Mouse (Mus musculus) forebrain, postnatal 0 days (tissue): Measurements from ENCODE around the gene Slc17a7. TPM values are rescaled to one million over a fixed set of nuclear protein-coding genes. Genes with fewer than 3 reads are reported as not detected.
A peak's percentile ranks its signal among the peaks of the same experiment; 100 is the strongest.

Experiments
- ATAC-seq: fragments of 200-750 bp; cut with Nextera tagmentation; 2 replicates; pipeline ENCODE4 v1.8.0; 2017; ENCODE audit warnings: mild to moderate bottlenecking, moderate library complexity
- DNase-seq: peaks from one replicate; pipeline ENCODE4 v3.0.0-alpha.2; 2015
- H3K27ac ChIP-seq: fragments of 300-500 bp; sonication (generic); 2 replicates; pipeline ENCODE4 v1.5.1; 2014; ENCODE audit warnings: low read depth, mild to moderate bottlenecking, antibody characterized with exemption, low read length, moderate library complexity, mixed read lengths
- H3K27me3 ChIP-seq: fragments of 300-500 bp; sonication (generic); 2 replicates; pipeline ENCODE4 v1.6.1; 2014; ENCODE audit warnings: mild to moderate bottlenecking, low read length, mixed read lengths; ENCODE audit not compliant: insufficient read depth
- H3K36me3 ChIP-seq: fragments of 300-500 bp; sonication (generic); 2 replicates; pipeline ENCODE4 v1.6.1; 2014; ENCODE audit warnings: mild to moderate bottlenecking, moderate library complexity; ENCODE audit not compliant: insufficient read depth
- H3K4me1 ChIP-seq: fragments of 300-500 bp; sonication (generic); 2 replicates; pipeline ENCODE4 v1.6.1; 2014; ENCODE audit warnings: antibody characterized with exemption; ENCODE audit not compliant: insufficient read depth
- H3K4me2 ChIP-seq: fragments of 300-500 bp; sonication (generic); 2 replicates; pipeline ENCODE4 v1.6.1; 2014; ENCODE audit warnings: low read depth, mild to moderate bottlenecking, moderate library complexity
- H3K4me3 ChIP-seq: fragments of 300-500 bp; sonication (generic); 2 replicates; pipeline ENCODE4 v1.5.1; 2014; ENCODE audit warnings: low read depth, low read length, mixed read lengths
- H3K9ac ChIP-seq: fragments of 300-500 bp; sonication (generic); 2 replicates; pipeline ENCODE4 v1.6.1; 2014; ENCODE audit warnings: mild to moderate bottlenecking
- H3K9me3 ChIP-seq: fragments of 300-500 bp; sonication (generic); 2 replicates; pipeline ENCODE4 v1.6.1; 2016; ENCODE audit warnings: low read length
- CTCF ChIP-seq: sonication (generic); IDR thresholded peaks from 2 replicates; pipeline ENCODE4 v1.5.1; 2016; ENCODE audit warnings: antibody characterized with exemption, control low read depth, low read depth
- WGBS: fragments of 180-500 bp; shearing (Covaris S2); extraction: QIAGEN DNeasy Blood & Tissue Kit; methylation state at CpG from one replicate; pipeline ENCODE4 v1.1.7; 2014; 5-methylcytosine and 5-hydroxymethylcytosine counted together
- polyA plus RNA-seq: library from polyadenylated mRNA; unstranded; fragments of >200 nt; fragmentation: Nextera tagmentation; extraction: Ambion mirVana; gene quantifications from 2 replicates; pipeline ENCODE4 v1.2.1, GENCODE M21; 2015
- total RNA-seq: library from RNA; depleted of rRNA; stranded (reverse); fragments of >200 nt; gene quantifications from 2 replicates; pipeline ENCODE4 v1.2.3, GENCODE M21; 2014

The Slc17a7 gene
- total and polyA plus RNA-seq, 2 experiments from 2014 or later = 47.6 to 87.5 TPM

DNA sequence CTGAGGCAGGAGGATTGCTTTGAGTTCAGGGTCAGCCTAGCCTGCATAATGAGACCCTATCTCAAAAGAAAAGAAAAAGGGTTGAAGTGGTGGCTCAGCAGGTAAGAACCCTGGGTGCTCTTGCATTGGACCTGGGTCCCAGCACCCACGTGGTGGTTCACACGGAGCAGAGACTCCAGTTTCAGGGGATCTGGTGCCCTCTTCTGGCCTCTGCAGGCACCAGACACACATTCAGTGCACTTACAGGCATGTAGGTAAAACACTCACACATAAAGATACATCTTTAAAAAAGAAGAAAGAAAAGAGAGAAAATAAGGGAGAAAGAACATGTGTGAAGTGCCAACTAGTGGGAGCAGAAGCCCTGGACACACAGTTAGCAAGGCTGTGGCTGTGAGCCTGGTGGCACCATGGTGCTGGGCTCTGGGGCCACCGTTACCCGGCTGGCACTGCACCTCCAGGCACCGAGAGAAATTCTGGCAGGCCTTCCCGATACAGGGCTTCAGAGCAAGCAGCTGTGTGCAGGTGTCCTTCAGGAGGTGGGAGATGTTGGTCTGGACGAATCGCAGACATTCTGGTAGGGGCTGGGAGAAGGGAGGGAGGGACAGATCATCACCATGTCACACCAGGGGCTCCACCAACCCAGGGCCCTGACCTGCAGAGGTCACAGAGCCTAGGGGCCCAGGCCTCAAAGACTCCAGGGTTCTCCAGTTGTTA, 30.1 kb upstream of the Slc17a7 start:
- Histone ChIP-seq H3K9me3 (no peaks in the 10 kb centered on the region), H3K4me1 (0 out of 2 replicates have a peak, but pooled peaks cover 3% of the 10 kb centered on the region), H3K36me3 (no peaks in the 10 kb centered on the region), H3K27ac (no peak overlapping the region), H3K9ac (no peak overlapping the region), H3K4me2 (no peak overlapping the region), H3K27me3 (0 out of 2 replicates have a peak, but pooled peaks cover 3% of the 10 kb centered on the region), H3K4me3 (no peak overlapping the region)
- ATAC-seq = no peak
- no peak for TF ChIP-seq CTCF
- 79% methylated on average over 8 of the region's 8 CpGs for WGBS
- no peak for DNase-seq

DNA sequence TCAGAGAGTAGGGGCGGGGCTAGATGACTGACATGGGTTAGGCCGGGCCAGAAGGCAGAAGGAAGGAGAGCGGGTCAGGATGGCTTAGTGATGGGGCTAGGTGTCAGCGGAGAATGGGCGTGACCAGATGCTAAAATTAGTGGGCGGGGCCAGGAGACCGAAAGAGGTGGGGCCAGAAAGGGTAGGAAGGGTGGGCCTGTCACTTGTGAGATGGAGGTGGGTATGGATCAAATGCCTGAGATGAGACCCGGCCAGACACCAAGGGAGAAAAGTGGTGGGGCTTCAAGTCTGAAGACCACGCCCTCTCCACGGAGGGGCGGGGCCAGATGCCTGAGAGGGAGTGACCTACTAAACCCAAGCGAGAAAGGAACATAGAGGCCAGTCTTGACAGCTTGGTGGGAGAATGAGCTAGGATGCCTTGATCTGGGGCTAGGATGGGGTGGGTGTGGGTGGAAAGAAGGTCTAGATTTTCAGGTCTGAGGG, 29.2 kb upstream of the Slc17a7 start:
- Histone ChIP-seq H3K27ac (no peak overlapping the region), H3K9me3 (no peaks in the 10 kb centered on the region), H3K36me3 (no peaks in the 10 kb centered on the region), H3K9ac (no peak overlapping the region), H3K4me1 (0 out of 2 replicates have a peak, but pooled peaks cover 3% of the 10 kb centered on the region), H3K4me3 (no peak overlapping the region), H3K4me2 (no peak overlapping the region), H3K27me3 (0 out of 2 replicates have a peak, but pooled peaks cover 3% of the 10 kb centered on the region)
- DNase-seq (no peak), ATAC-seq (no peak)
- TF ChIP-seq CTCF = no peak
- 11% methylated on average over 12 of the region's 12 CpGs for WGBS

DNA sequence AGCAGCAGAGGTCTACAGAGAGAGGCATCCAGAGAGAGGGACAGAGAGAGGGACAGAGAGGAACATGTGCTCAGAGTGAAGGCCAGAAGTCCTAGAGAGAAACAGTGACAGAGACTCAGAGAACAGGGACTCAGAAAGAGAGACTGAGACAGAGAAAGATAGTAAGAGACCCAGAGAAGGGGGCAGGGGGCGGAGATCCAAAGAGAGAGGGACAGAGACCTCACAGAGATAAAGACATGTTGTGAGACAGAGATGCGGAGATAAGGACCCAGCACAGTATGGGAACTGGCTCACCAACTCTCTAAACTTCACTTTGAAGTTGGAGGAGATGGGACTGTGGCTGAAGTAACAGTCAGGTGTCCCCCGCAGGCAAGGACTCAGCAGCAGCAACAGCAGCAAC, 28.4 kb upstream of the Slc17a7 start:
- 0 out of 2 replicates have a peak, but pooled peaks cover 3% of the 10 kb centered on the region for H3K27me3 ChIP-seq
- no peak overlapping the region for H3K9ac ChIP-seq
- H3K27ac ChIP-seq = no peak overlapping the region
- WGBS = 80% methylated on average over 3 of the region's 3 CpGs
- H3K4me2 ChIP-seq = 0 out of 2 replicates have a peak overlapping the region, but pooled peaks have one; percentile 54
- H3K9me3 ChIP-seq = no peaks in the 10 kb centered on the region
- H3K36me3 ChIP-seq = no peaks in the 10 kb centered on the region
- TF ChIP-seq CTCF = no peak
- DNase-seq (no peak), ATAC-seq (no peak)
- no peaks in the 10 kb centered on the region for H3K4me1 ChIP-seq
- H3K4me3 ChIP-seq = no peak overlapping the region

DNA sequence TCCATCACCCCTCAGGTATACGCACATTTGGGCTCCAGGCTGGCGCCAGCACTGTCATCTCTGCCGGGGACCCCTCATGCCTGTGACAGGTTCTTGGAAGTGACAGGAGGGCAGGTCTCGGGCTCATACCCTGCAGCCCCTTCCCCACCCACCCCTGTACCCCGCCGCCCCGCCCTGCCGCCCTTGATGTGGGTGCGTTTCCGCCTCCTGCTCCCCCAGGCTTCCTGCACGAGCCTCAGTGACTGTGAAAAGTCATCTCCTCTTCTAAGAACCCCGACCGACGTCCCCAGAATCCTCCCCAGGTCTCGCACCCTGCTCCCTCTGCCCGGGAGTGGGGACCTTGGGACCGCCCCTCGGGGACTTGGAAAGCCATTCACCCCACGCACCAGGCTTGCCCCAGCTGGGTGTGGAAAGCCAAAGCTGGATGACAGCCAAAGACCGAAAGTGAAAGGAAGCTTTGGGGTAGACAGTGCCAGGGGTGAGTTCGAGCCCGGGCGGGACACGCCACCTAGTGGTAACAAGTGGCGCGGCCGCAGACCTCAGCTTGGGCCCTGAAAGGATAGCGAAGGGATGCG, 27.7 kb upstream of the Slc17a7 start, which contains the start of the genes Gm45713 and Flt3l:
Gm45713 (minus strand) TSS at position 239 of the 575 bp plus-strand sequence.
Flt3l (minus strand) TSS at position 440 of the 575 bp plus-strand sequence.
- Histone ChIP-seq H3K27me3 (0 out of 2 replicates have a peak, but pooled peaks cover 3% of the 10 kb centered on the region), H3K36me3 (no peaks in the 10 kb centered on the region), H3K9me3 (no peaks in the 10 kb centered on the region), H3K27ac (no peak within 1 kb of the TSS), H3K4me2 (peak within 1 kb of the TSS; percentile 54), H3K4me1 (no peaks in the 10 kb centered on the region), H3K4me3 (peak within 1 kb of the TSS; percentile 31), H3K9ac (peak within 1 kb of the TSS; percentile 43)
- DNase-seq = peak; percentile 87
- peak; percentile 90 for ATAC-seq
- WGBS = 1% methylated on average over 28 of the region's 29 CpGs
- TF ChIP-seq CTCF = peak; percentile 90

DNA sequence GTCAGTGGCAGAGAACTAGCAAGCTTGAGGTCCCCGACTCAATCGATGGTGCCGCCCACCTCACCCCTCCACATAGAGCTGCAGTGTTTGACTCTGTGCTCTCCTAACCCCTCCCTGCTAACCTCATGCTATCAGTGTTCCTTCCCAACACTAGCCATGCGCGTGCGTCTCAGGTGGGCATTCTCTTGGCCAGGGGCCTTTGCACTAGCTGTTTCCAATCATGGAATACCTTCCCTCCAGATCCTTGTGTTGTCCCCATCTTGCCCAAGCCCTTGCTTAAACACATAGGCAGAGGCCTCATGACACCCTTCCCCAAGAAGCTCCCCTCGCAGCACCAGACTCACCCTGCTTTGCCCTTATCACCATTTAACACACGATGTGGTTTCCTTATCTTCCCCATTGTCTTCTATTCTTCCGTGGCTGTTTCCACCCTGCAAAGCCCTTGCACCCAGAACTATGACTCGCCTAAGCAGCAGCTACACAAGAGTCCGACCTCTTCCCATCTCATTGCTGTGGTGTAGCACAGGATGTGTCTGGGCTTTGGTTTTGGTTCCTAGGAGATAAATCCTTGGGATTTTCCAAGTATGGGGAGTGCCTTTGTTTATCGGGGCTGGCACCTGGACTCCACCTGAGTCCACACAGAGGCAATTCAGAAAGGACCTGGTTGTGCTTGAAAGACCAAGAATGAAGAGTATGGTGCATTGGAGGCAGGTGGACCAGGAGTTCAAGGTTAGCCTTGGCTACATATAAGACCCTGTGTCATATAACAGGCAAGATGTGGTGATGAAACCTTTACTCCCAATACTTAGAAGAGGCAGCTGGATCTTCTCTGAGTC, 26.4 kb upstream of the Slc17a7 start:
- Histone ChIP-seq H3K9ac (no peak overlapping the region), H3K36me3 (no peaks in the 10 kb centered on the region), H3K4me2 (no peak overlapping the region), H3K27ac (no peak overlapping the region), H3K4me1 (no peaks in the 10 kb centered on the region), H3K4me3 (no peak overlapping the region), H3K27me3 (0 out of 2 replicates have a peak, but pooled peaks cover 3% of the 10 kb centered on the region), H3K9me3 (no peaks in the 10 kb centered on the region)
- no peak for DNase-seq
- ATAC-seq = no peak
- 85% methylated on average over 12 of the region's 12 CpGs for WGBS
- no peak for TF ChIP-seq CTCF

DNA sequence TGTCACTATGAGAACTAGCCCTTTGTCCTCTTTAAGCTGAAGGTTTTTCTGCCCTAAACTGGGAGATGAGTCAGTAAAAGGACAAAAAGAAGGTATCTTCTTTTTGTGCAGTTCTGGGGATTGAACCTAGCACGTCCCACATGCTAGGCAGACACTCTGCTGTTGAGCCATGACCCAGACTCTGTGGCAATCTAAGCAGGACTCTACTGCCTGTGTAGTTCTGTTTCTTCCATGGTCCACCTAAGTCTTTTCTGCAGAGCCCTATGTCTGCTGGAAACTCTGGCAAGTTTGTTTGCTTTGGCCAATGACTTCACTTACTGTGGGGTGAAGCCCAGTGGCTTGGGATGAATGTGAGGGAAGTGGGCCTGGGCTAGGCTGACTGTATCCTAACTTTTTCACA, 25.3 kb upstream of the Slc17a7 start:
- no peak for TF ChIP-seq CTCF
- no peak overlapping the region for H3K9ac ChIP-seq
- ATAC-seq (no peak), DNase-seq (no peak)
- no peaks in the 10 kb centered on the region for H3K9me3 ChIP-seq
- no peaks in the 10 kb centered on the region for H3K4me1 ChIP-seq
- no peak overlapping the region for H3K4me3 ChIP-seq
- no peak overlapping the region for H3K27ac ChIP-seq
- H3K27me3 ChIP-seq = 0 out of 2 replicates have a peak, but pooled peaks cover 3% of the 10 kb centered on the region
- no peak overlapping the region for H3K4me2 ChIP-seq
- no peaks in the 10 kb centered on the region for H3K36me3 ChIP-seq
- WGBS = 72% methylated on average over 1 of the region's 1 CpGs
